Mouse (Mus musculus) brain, adult 2 months (tissue): ENCODE data around the gene Rab31.

Source experiments
- DNase-seq: peaks from one replicate; pipeline ENCODE4 v3.0.0; 2011; ENCODE audit warnings: low read depth, low spot score

Gene Rab31

GRCm38 (mm10) chr17:65739874-65740725 is 32.5 kb downstream of the Rab31 start:
- no peak for DNase-seq

DNA sequence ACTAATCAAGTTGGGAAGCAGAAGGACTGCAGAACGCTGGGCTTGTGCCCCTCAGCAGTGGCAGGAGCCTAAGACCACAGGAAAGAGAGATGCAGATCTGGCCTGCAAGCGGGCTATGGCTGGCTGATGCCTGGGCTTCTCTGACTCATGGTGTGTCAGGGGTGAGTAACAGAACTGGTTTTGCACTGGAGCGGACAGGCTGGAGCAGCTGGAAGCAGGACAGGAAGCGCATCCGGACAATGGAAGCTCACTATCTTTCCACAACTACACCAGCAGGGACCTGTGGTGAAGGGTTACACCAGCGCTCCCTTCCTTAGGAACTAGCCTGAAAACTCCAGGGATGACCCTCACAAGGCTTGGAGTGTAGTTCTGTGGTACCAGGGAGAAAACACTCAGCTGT is 34.9 kb downstream of the Rab31 start:
- DNase-seq = no peak

DNA sequence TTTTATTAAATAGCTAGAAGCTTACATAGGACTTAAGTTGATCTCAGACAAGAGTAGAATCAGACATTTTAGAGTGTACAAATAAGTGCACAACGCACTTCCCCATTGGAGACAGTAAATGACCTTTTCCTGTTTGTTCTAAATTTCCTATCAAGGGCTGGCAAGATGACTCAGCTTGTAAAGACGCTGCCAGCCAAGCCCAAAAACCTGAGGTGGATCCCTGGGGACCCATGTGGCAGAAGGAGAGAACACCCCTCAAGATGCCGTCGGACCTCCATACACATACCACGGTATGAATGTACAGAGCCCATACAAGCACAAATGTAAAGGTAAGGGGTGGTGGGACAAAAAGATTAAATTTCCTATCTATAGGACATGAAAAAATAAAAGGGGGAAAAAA is 35.4 kb downstream of the Rab31 start:
- no peak for DNase-seq

GRCm38 (mm10) chr17:65735088-65735487 is 37.5 kb downstream of the Rab31 start:
- DNase-seq = no peak

- no peak for DNase-seq
These were observed 39.9 kb downstream of the Rab31 start for GRCm38 (mm10) chr17:65732666-65733065.

DNA sequence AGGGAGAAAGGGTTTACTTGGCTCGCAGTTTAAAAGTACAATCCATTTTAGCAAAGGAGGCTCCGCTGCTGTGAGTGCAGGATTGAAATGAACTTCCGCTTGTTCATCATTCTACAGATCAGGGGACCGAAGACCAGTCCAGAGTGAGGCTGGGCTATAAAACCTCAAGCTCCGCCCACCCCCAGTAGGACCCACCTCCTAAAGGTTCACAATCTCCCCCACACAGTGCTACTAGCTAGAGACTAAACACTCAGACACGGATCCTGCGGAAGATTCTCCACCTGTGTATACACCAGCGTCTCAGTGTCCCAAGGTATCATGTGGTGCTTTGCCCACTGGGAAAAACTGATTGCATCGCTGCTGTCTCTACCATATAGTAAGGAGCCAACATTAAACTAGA is 40.8 kb downstream of the Rab31 start:
- no peak for DNase-seq

DNA sequence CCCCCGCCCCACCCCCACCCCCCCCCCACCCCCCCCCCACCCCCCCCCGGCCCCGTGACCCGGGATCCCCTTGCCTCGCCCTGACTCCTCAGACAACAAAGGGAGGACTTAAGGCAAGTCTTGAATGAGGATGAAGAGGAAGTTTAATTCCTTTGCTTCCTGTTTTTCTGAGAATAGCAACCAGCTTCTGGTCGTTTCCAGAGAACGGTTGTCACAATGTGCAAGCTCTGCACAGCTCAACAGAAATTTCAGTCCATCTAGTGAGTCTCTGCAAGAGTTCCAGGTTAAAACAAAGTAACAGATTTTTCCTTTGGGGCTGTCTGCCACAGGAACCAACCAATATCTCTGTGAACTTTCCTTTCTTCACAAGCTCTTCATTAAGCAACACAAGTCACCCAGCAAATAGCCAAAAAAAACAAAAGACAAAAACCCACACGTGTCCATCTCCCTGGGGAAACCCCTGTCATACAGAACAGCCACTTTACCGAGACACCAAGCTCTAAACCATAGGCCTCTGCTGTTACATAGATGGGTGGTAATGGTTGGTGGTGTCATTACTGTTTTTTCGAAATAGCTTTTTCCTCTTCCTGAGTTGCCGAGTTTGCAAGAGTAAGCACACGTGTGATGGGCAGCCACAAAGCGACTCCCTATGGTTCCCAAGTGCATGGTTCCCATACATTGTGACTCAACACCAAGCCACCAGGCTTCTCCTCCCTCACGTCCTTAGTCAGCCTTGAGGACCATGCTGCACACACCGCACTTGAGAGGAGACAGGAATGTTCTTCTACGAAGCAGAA is 42.4 kb downstream of the Rab31 start:
- DNase-seq = peak; percentile 42

GRCm38 (mm10) chr17:65726755-65727154 is 45.8 kb downstream of the Rab31 start:
- DNase-seq = no peak

DNA sequence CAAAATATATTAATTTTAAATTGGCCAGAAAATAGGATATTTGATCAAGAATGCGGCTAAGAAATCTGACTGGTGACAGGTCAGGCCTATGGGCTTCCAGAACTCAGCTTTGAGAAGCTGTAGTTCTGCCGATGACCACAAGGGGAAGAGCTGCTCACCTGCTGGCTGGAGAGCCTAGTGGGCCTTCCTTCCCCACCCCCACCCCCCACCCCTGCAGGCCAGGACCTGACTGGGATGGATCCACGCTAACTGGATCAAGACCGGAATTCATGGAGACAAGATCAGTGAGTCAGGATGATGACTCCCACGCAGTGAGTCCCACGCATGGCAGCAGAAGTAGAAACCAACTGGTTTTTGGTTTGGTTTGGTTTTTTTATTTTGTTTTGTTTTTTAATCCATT is 46.3 kb downstream of the Rab31 start:
- DNase-seq = peak; percentile 52

DNA sequence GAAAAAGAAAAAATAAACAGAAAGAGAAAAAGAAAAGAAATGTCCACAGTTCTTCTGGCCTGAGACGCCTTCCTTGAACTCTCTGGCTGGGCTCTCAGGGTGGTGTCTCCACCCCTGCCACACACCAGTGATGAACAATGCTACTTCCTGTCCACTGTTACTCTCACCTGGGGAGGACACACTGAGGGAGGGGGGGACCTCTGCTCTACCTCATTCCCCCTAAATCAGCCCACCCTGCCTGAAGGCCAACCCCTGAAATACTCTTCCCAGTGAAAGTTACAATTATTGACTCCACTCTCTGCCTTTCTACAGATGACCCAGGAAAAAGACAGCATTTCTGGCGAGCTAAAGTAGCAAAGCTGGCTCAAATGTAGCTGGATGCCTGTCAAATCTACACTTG is 46.7 kb downstream of the Rab31 start:
- DNase-seq = no peak

DNA sequence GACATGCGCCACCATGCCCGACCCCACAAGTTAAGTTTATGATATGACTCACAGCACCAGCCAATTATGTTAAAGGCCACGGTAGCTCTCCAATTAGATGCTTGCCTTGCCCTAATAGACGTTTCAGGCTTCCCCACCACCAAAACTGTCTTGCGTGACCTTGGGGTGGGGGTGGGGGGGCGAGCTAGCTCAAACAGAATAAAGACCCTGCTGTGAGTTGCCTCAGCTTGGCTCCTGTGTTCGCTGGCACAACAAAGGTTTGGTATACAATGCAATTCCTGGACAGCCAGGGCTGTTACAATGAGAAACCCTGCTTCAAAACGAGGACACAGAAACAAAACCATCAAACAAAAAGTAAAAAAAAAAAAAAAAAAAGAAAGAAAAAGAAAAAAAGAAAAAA is 47.2 kb downstream of the Rab31 start:
- no peak for DNase-seq

GRCm38 (mm10) chr17:65724254-65724653 is 48.3 kb downstream of the Rab31 start:
- peak; percentile 29 for DNase-seq

DNA sequence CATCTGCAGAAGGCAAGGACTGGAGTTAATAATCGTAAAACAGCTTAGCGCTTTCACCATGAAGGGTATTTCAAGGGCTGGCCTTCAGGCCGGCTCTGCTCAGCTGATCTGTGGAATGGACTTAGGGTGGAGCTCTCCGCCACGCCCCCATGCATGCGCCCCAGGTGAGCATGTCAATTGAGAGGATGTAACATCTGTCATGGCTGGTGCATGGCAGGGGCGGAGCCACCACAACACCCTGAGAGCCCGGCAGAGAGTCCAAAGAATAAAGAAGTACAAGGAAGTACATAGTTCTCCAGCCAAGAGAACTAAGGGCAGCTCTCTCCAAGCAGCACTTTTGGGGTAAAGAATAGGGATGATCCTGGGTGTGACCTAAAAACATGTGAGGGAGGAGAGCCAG is 48.9 kb downstream of the Rab31 start:
- DNase-seq = no peak

DNA sequence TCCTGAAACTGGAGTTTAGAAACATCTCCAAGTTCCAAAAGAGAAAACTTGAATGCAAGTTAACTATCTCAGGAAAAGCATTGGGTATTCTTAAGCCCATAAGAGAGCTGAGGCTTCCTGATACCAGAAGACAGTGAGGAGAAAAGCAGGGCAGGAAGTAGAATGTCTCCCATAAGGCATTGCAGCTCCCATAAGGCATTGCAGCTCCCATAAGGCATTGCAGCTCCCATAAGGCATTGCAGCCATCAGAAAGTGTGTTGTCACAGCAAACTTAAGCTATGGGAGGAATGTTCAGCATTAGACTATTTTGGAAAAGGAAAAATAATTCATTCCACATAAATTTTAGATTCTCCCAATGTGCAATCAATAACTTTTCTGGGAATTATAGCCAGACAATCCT is 51.2 kb downstream of the Rab31 start:
- no peak for DNase-seq

DNA sequence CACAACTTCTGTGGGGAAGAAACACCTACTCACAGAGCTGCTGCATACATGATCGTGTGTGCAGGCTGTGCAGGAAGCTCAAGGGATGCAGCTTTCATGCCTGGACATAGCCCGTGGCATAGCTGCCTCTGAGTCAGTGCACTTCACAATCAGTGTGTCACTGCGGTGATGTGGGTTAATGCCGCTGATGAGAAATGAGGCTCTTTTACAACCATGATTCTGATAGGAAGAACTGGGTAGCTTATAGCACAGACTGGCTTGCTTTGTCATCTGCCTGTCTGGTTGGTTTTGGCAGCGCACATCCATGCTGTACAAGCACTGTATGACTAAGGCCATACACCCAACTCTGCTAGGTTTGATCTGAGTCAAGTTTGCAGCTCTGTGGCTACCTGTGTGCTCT is 52.7 kb downstream of the Rab31 start:
- no peak for DNase-seq

DNA sequence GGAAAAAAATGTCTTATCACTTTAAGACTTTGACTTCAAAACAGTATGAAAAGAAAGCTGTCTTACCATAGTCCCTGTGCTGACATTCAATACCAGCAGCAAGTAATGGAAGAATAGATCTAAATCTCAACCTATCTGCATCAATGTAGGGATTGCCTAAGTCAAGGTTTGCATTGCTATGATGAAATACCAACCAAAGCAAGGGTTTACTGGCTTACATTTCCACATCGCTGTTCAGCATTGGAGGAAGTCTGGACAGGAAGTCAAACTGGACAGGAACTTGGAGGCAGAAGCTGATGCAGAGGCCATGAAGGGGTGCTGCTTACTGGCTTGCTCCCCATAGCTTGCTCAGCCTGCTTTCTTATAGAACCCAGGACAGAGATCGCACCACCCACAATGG is 54.0 kb downstream of the Rab31 start:
- no peak for DNase-seq

- DNase-seq = peak; percentile 80
These were observed 54.8 kb downstream of the Rab31 start for GRCm38 (mm10) chr17:65717658-65718199.

GRCm38 (mm10) chr17:65714060-65714459 is 58.5 kb downstream of the Rab31 start:
- no peak for DNase-seq

GRCm38 (mm10) chr17:65712861-65713535 is 59.6 kb downstream of the Rab31 start:
- DNase-seq = peak; percentile 93

DNA sequence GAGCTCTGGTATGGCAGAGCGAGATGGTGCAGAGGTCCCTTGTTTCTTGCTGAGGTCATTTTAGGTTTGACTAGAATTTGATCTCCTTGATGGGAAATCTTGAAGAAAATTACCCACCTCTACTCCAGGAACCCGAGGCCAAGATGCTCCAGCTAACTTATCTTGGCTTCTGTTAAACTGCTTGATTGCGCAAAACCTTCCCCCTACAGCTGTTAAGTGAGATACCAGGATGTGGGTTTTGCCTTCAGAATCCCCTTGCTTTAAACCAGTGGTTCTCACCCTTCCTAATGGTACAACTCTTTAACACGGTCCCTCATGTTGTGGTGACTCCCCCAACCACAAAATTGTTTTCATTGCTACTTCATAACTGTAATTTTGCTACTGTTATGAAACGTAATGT is 60.8 kb downstream of the Rab31 start:
- no peak for DNase-seq

DNA sequence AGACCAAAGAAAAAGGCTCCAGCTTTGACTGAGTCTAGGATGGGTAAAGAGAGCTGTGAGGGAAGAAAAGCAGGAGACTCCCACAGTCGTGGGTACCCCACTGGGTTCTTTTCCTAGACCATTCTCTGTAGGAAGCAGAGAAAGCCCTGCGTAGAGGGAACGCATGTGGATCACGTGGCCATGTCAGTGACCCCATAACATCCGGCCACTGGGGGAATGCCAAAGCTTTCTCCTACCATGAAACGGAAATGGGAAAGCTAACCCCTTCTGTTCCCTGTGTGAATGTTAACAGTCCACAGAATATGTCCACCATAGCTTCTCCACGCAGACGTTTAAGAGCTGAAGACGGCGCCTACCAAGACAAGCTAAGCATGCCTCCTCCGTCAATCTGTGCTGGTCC is 62.0 kb downstream of the Rab31 start:
- no peak for DNase-seq

DNA sequence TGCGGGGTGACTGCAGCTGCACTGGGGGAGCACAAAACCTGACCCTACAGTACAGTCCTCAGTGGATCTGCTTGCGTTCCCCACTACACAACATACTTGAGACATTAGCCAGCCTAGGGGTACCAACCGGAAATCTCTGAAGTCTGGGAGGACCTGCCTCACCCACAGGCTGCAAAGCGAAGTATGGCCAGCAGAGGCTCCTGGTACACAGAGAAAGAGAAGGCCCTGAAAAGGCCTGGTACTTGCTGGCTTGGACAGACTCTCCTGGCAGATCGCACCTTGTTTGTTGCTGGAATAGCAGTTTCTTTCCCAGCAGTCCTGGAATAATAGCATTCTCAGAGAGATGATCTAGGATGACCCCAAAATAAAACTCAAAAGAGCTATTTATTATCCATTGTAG is 66.3 kb downstream of the Rab31 start:
- DNase-seq = peak; percentile 77
